Mouse (Mus musculus) embryonic facial prominence, embryonic 11.5 days (tissue): ENCODE data around the gene Echs1. TPM values are rescaled to one million over a fixed set of nuclear protein-coding genes. Genes with fewer than 3 reads are reported as not detected.

Experiments used
- ATAC-seq: fragments of 200-750 bp; cut with Nextera tagmentation; replicated peaks from 2 replicates; pipeline ENCODE4 v1.8.0; 2017; ENCODE audit warnings: low read depth; ENCODE audit not compliant: insufficient number of reproducible peaks, low FRiP score, low TSS enrichment
- DNase-seq: peaks from one replicate; pipeline ENCODE4 v3.0.0-alpha.2; 2015; ENCODE audit warnings: low spot score
- H3K27ac ChIP-seq: fragments of 300-500 bp; sonication (generic); replicated peaks from 2 replicates; pipeline ENCODE4 v1.5.1; 2014; ENCODE audit warnings: mild to moderate bottlenecking, low read depth, low read length, control low read depth
- H3K27me3 ChIP-seq: fragments of 300-500 bp; sonication (generic); 2 replicates; pipeline ENCODE4 v1.6.1; 2014; ENCODE audit warnings: mild to moderate bottlenecking, low read length, moderate library complexity, mixed read lengths; ENCODE audit not compliant: control insufficient read depth, insufficient read depth
- H3K36me3 ChIP-seq: fragments of 300-500 bp; sonication (generic); replicated peaks from 2 replicates; pipeline ENCODE4 v1.6.1; 2014; ENCODE audit warnings: low read depth, mild to moderate bottlenecking, low read length, moderate library complexity, mixed read lengths; ENCODE audit not compliant: control insufficient read depth, insufficient read depth
- H3K4me1 ChIP-seq: fragments of 300-500 bp; sonication (generic); 2 replicates; pipeline ENCODE4 v1.6.1; 2014; ENCODE audit warnings: low read length, mixed read lengths; ENCODE audit not compliant: control insufficient read depth, insufficient read depth
- H3K4me2 ChIP-seq: fragments of 300-500 bp; sonication (generic); 2 replicates; pipeline ENCODE4 v1.6.1; 2014; ENCODE audit warnings: low read depth, mild to moderate bottlenecking, control low read depth, low read length, moderate library complexity
- H3K4me3 ChIP-seq: fragments of 300-500 bp; sonication (generic); 2 replicates; pipeline ENCODE4 v1.5.1; 2014; ENCODE audit warnings: low read depth, low read length, control low read depth
- H3K9ac ChIP-seq: fragments of 300-500 bp; sonication (generic); replicated peaks from 2 replicates; pipeline ENCODE4 v1.6.1; 2014; ENCODE audit warnings: mild to moderate bottlenecking, control low read depth, low read length
- H3K9me3 ChIP-seq: fragments of 300-500 bp; sonication (generic); replicated peaks from 2 replicates; pipeline ENCODE4 v1.6.1; 2016; ENCODE audit warnings: mild to moderate bottlenecking, low read length, inconsistent platforms, mixed read lengths; ENCODE audit not compliant: control insufficient read depth
- WGBS: fragments of 180-500 bp; shearing (Covaris S2); extraction: QIAGEN DNeasy Blood & Tissue Kit; methylation state at CpG from one replicate; pipeline ENCODE4 v1.1.7; 2014; 5-methylcytosine and 5-hydroxymethylcytosine counted together
- polyA plus RNA-seq: library from polyadenylated mRNA; unstranded; fragments of >200 nt; fragmentation: Nextera tagmentation; extraction: Ambion mirVana; gene quantifications from 2 replicates; pipeline ENCODE4 v1.2.1, GENCODE M21; 2014

Echs1 gene
- polyA plus RNA-seq, 1 experiment from 2014 or later = 221 TPM

DNA sequence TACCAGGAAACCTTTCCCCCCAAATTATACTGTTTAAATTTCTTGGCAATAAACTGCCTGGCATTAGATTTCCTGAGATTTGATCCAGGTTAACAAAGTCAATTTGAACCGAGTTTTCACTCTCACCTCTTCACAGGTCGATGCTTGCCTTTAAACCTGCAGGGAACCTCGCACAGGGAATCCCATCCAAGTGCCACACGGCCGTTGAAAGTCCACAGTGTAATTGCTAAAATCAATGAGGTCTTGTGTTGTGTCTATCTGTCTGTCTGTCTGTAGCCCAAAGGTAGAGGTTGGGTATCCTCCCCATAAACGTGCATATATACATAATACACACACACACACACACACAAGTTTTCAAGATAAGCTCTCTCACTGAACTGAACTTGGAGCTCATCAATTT lies 48.9 kb downstream of the Echs1 start:
- H3K9ac ChIP-seq = no peak overlapping the region
- no peak overlapping the region for H3K4me2 ChIP-seq
- H3K9me3 ChIP-seq = no peaks in the 10 kb centered on the region
- no peak overlapping the region for H3K27ac ChIP-seq
- DNase-seq = no peak
- WGBS = 68% methylated on average over 6 of the region's 6 CpGs
- no peak for ATAC-seq
- no peaks in the 10 kb centered on the region for H3K4me1 ChIP-seq
- no peaks in the 10 kb centered on the region for H3K36me3 ChIP-seq
- peaks cover 5% of the 10 kb centered on the region; the same call in 1 of the 2 replicates for H3K27me3 ChIP-seq
- H3K4me3 ChIP-seq = no peak overlapping the region

DNA sequence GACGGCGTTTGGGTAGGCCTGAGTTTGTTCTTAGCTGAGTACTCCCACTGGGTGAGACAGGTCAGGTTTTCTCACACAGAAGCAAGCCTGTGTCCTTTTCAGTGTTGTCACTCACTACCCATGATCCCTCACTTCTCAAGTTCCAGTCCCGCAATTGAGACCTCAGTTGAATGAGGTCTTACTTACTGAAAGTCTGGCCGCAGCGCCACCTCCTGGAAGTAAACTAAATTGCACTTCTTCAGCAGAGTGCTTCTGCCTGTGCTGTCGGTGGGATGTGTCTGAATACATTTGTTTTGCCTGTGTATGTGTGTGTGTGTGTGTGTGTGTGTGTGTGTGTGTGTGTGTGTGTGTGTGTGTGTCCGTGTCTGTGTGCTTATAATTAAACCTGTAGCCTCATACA lies 53.2 kb downstream of the Echs1 start:
- Histone ChIP-seq H3K9ac (no peak overlapping the region), H3K27me3 (peaks cover 38% of the 10 kb centered on the region), H3K9me3 (no peaks in the 10 kb centered on the region), H3K36me3 (no peaks in the 10 kb centered on the region), H3K4me2 (no peak overlapping the region), H3K4me3 (no peak overlapping the region), H3K4me1 (0 out of 2 replicates have a peak, but pooled peaks cover 4% of the 10 kb centered on the region), H3K27ac (no peak overlapping the region)
- DNase-seq (peak; percentile 84), ATAC-seq (no peak)
- WGBS = 23% methylated on average over 7 of the region's 7 CpGs

DNA sequence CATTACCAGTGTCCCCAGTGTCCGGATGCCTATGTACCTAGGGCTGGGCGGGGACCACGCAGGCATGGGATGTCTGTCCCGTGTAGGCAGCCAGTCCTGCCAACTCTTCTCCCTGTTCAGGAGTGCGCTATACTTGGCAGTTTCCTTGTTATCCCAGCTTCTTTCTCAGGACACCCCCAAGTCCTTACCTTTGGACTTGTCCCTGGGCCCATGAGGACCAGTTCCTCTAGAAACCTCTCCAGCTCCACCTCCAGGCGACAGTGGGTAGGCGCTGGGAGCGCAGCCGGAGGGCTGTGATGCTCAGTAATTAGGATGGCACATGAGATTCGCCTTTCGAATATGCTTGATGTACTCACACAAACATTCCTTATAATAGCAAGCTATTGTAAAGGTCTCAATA lies 54.0 kb downstream of the Echs1 start:
- H3K4me2 ChIP-seq = no peak overlapping the region
- no peaks in the 10 kb centered on the region for H3K9me3 ChIP-seq
- H3K4me3 ChIP-seq = no peak overlapping the region
- ATAC-seq (peak; percentile 26; the same call in 1 of the 2 replicates), DNase-seq (peak; percentile 45)
- peaks cover 40% of the 10 kb centered on the region for H3K27me3 ChIP-seq
- H3K9ac ChIP-seq = no peak overlapping the region
- H3K4me1 ChIP-seq = 0 out of 2 replicates have a peak, but pooled peaks cover 4% of the 10 kb centered on the region
- WGBS = 10% methylated on average over 11 of the region's 11 CpGs
- no peaks in the 10 kb centered on the region for H3K36me3 ChIP-seq
- no peak overlapping the region for H3K27ac ChIP-seq

DNA sequence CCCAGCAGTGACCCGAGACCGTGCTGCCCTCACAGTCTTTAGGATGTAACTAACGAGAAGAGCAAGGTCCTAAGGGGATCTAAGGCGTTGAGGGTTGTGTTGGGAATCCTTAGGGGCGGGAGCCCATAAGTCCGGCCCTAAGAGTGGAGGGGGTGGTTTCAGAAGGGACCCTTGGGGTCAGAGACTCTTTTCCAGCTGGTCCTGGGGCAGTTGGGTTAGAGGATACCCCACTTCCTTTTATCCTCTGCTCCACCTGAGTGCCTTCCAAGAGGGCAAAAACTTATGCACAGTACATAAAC lies 54.5 kb downstream of the Echs1 start:
- Histone ChIP-seq H3K27me3 (peaks cover 45% of the 10 kb centered on the region), H3K27ac (no peak overlapping the region), H3K9ac (no peak overlapping the region; the same call in 1 of the 2 replicates), H3K4me1 (0 out of 2 replicates have a peak, but pooled peaks cover 4% of the 10 kb centered on the region), H3K4me2 (peak overlapping the region; percentile 80), H3K9me3 (no peaks in the 10 kb centered on the region), H3K36me3 (no peaks in the 10 kb centered on the region), H3K4me3 (no peak overlapping the region; the same call in 1 of the 2 replicates)
- DNase-seq (no peak), ATAC-seq (peak; percentile 11; the same call in 1 of the 2 replicates)
- 3% methylated on average over 6 of the region's 6 CpGs for WGBS

DNA sequence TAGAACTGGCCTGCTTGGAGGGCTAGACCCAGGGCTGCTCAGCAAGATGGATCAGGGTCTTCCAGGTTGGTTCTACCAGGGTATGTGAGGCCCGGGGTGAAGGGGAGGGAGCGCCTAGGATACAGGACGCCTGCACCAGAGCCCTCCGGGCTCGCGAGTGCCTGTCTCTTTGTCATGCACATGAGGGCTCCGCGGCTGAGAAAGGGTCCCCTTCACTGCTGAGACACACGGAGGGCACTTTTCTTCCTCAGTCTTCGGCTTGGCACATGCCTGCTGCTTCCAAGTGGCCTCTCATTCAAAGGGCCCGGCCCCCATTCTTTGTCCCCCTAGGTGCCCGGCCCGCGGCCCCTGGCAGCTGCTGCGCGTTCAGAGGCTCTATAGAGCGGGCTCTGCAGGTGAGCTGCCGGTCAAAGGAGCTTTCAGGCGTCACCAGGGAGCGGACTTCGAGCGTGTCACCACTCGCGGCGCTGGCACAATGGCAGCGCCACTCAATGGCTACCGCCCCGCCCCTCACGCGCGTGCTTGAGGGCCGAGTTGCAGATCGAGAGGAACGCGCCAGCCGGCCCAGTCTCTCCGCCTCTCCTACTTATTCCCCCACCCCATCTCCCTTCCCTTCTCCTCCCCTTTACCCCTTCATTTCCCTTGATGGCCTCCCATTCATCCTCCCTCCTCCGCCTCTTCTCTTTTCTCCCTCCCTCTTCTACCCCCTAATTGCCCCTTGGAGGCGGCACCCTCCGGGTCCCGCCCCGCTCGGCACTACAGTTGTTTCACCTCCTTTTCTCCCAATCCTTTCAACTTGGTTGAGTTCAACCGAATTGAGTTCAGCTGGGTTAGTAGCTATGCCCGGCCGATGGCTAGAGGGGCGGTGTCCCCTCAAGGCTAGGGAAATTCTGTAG lies 55.1 kb downstream of the Echs1 start:
- H3K36me3 ChIP-seq = no peaks in the 10 kb centered on the region
- H3K9me3 ChIP-seq = no peaks in the 10 kb centered on the region
- ATAC-seq = peak; percentile 21; the same call in 1 of the 2 replicates
- H3K27me3 ChIP-seq = peaks cover 47% of the 10 kb centered on the region
- 0 out of 2 replicates have a peak, but pooled peaks cover 4% of the 10 kb centered on the region for H3K4me1 ChIP-seq
- peak; percentile 79 for DNase-seq
- WGBS = under 1% methylated on average over 47 of the region's 47 CpGs
- H3K4me3 ChIP-seq = peak overlapping the region; percentile 36
- H3K9ac ChIP-seq = peak overlapping the region; percentile 56
- peak overlapping the region; percentile 80 for H3K4me2 ChIP-seq
- H3K27ac ChIP-seq = no peak overlapping the region

DNA sequence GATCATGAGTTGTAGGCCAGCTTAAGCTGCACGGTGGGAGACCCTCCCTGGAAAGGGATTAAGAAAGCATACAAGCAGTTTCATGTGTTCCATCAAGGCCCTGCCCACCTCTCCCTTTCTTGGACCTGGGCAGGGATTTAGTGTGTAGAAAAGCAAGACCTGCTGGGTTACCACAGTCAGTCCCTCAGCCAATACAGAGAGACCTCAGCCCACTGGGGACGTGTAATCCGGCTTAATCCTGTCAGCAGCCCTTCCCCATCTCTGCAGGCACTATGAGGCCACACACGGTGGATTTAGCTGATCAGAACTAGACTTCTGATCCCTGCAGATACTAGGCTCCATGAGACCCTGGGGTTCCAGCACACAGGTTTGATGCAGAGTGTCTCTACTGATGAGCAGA lies 56.7 kb downstream of the Echs1 start:
- H3K4me3 ChIP-seq = no peak overlapping the region
- DNase-seq (no peak), ATAC-seq (no peak)

DNA sequence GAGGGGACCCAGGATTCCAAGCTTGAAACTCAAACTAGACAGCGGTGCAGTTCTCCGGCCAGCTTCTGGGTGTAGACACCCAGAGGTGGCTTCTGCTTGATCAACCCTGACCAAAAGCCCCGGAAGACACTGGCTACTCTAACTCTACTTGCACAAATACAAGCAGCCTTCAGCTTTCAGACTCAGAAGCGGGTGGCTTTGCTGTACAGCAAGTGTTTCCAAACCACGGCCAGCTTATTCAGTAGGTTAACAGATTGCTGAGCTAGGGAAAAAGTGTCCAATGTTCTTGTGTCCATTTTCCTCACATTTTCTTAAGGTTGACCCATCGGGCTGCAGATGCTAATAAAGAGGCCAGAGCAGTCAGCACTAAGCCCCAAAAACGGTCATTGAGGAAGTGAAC lies 57.7 kb downstream of the Echs1 start:
- Histone ChIP-seq H3K4me1 (0 out of 2 replicates have a peak, but pooled peaks cover 4% of the 10 kb centered on the region), H3K9ac (peak overlapping the region; percentile 81), H3K36me3 (no peaks in the 10 kb centered on the region), H3K9me3 (no peaks in the 10 kb centered on the region), H3K4me3 (peak overlapping the region; percentile 41), H3K27ac (no peak overlapping the region), H3K27me3 (peaks cover 47% of the 10 kb centered on the region), H3K4me2 (peak overlapping the region; percentile 82)
- 11% methylated on average over 7 of the region's 7 CpGs for WGBS
- DNase-seq (no peak), ATAC-seq (no peak)

More for the DNA sequence above, 56.7 kb downstream of the Echs1 start:
- Histone ChIP-seq H3K9me3 (no peaks in the 10 kb centered on the region), H3K36me3 (no peaks in the 10 kb centered on the region), H3K4me1 (0 out of 2 replicates have a peak, but pooled peaks cover 4% of the 10 kb centered on the region), H3K9ac (no peak overlapping the region), H3K27ac (no peak overlapping the region), H3K4me2 (no peak overlapping the region), H3K27me3 (peaks cover 47% of the 10 kb centered on the region)
- 15% methylated on average over 4 of the region's 4 CpGs for WGBS
